Mouse (Mus musculus): ENCODE measurements around the gene Trip11. TPM values are rescaled to one million over a fixed set of nuclear protein-coding genes. Genes with fewer than 3 reads are reported as not detected.

The Trip11 gene
- total RNA-seq, 2 experiments from 2014 or later, result 33.4 to 35.2 TPM

DNA sequence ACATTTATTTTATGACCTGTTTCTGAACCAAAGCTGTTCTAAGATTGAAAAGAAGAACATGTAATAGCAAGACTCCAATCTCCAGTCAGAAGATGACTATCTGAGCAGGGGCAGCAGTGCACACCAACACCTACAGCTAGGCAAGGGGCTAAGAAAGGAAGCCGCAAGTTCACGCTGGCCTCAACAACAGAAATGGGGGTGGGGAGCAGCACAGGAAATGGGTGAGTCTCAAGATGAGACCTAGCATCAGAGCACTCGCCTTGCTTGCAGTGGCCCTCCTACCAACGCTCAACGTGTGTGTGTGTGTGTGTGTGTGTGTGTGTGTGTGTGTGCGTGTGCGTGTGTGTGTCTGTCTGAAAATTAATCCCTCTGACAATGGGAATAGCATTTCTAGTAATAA, 16.0 kb downstream of the Trip11 start:
- DNase-seq, result no peak

DNA sequence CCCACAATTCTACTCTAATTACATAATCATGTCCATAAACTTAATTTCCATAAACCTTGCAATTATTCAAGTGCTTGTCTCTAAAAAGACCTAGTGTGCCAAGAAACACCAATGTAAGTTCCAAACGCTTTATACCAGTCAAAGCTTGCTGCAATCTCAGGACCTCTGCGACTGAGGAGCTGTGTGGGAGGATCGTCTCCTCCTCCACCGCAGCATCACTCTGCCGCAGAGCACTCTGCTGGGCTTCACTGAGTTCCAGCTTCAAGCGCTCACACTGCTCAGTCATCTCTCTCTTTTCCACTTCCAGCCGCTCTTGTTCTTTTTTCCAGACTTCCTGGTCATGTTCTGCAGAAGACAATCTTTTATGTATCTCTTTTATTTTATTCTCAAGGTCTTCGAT, 19.8 kb downstream of the Trip11 start:
- DNase-seq, result peak in 1 of 2 experiments; percentile 19

- no peak for DNase-seq
Measured at GRCm38 (mm10) chr12:101892832-101893231, 20.2 kb downstream of the Trip11 start.

DNA sequence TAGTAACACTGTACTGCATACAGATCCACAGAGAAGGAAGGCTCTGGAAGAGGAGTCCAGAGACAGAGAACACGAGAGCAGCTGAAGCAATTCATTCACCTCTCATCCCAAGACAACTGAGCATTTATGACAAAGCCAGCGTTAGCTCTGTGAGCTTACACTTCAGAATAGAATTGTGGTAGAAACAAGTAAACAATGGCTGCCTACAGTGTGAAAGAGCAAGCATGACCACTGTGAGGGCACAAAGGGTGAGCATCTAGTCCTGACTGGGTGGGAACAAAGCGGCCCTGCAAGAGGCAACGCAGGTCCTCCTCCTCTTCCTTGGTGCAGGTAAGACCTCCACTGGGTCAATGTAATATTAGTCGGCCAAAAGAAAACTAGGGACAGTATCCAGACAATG, 22.0 kb downstream of the Trip11 start:
- DNase-seq, result no peak

GRCm38 (mm10) chr12:101889351-101889750, 23.7 kb downstream of the Trip11 start:
- DNase-seq, result no peak

DNA sequence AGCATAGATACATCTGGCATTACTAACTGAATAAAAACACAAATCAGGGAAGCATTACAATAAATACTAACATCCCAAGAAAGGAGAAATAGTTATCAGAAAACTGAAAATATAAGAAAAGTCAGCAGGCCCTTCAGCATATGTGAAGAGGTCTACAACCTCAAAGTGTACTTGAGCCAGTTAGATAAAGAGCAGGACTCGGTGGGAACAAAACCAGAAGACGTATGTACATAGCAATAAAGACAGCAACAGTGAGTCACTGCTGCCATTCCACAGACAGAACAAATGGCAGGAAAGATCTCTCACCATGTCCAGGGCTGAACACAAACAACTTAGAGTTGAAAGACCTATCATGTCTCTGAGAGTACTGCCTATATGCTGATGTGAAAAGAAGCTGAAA, 24.8 kb downstream of the Trip11 start:
- no peak for DNase-seq

- no peak for DNase-seq
Measured at GRCm38 (mm10) chr12:101884926-101885325, 28.1 kb downstream of the Trip11 start.

DNA sequence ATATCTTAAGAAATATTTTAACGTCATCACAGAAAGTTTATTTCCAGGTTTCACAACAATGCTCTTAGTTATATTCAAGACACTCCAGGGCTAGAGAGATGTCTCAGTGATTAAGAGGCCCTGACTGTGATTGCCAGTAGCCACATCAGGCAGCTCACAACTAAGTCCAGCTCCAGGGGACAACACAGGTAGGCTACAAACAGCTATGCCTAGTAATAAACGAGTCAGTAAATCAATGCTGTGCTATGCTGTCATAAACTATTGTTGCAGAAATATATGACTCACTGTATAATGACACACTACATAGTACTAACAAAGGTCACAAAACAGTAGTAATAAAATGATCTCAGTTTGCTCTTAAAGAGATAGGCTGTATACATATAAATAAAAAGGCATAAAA, 36.7 kb downstream of the Trip11 start:
- no peak for DNase-seq

DNA sequence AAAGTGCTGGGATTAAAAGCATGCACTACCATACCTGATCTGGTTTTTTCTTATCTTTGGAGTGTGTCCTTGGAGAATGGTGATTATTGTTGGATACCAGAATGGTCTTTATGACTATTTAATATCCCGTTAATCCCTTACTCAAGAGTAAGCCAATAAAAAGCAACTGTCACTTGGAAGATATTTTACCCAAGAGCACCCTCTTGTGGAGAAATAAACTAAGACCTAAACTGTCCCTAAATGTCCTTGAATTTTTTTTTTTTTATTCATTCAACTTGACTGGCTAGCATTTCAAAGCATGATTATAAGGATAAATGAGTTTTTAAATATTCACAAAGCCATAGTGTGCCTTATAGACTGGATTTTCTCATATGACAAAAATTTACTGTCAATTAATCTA, 38.0 kb downstream of the Trip11 start:
- DNase-seq, result no peak

GRCm38 (mm10) chr12:101862286-101862964, 50.6 kb downstream of the Trip11 start:
- DNase-seq, result no peak

- no peak for DNase-seq
Measured at GRCm38 (mm10) chr12:101860256-101860655, 52.8 kb downstream of the Trip11 start.

- DNase-seq, result no peak
Measured at GRCm38 (mm10) chr12:101858011-101858410, 55.1 kb downstream of the Trip11 start.

GRCm38 (mm10) chr12:101854336-101854735, 58.7 kb downstream of the Trip11 start:
- no peak for DNase-seq

DNA sequence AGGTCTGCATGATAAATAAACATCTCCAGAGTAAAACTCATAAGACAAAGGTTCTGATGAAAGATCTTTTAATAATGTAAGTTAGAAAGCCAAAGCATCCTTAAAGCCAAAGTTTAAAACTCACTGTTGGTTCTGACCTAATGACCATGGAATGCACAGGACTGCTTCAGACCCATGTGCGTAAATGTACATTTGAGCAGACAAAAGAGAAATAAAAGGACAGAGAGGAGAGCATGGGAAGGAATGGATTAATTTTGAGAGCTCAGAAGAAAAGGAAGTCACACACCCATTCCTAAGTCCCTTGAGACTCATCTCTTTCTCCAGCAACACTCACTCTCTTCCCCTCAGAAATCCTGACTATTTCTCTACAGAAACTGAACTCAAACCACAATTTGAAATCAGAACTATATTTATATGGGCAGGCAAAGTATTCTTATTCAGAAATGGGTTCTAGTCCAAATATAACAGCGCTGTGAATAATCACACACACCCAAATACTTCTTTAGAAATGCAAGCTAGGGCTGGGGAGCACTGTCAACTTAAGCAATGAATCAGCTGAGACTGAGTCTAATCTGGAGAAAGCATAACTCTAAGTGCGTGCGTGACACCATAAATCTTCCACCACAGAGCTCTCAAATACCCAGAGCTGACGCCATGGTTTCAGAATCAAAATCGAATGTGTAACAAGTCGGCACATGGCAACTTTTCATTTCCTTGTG, 61.1 kb downstream of the Trip11 start:
- DNase-seq, result no peak

DNA sequence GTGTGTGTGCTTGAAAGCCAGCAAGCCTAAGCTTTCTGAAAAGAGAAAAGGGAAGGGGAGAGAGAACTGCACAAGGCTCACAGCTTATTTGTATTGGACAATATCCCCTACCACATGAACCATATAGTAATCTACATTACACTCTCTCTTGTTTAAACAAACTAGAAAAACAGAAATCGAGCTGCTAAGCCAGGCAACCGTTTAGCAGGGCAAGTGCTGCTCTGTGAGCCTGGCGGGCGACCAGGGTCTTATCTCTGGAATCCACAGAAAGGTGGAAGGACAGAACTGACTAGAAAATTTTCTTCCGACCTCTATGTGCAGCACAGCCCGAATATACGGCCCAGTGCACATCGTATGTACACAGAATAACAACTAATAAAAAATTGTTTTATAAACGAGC, 61.8 kb downstream of the Trip11 start:
- no peak for DNase-seq

GRCm38 (mm10) chr12:101836546-101837274, 76.4 kb downstream of the Trip11 start:
- no peak for DNase-seq

DNA sequence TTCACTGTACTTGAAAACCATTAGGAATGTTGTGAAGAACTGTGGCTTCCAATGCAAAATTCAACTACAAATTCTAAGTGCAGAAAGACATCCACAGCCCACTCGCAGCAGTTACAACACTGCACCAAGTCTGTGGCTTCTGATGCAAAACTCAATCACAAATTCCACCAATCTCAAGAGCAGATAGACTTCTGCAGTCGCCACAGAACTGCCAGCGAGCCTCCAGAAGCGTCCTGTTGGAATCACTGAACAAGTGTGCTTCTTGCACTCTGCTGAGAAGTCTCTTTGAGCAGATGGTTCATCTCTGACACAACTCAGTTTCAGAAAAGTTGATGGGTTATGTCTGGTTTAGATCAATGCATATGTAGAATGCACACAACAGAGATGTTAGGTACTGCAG, 78.4 kb downstream of the Trip11 start:
- DNase-seq, result no peak

GRCm38 (mm10) chr12:101833776-101834175, 79.3 kb downstream of the Trip11 start:
- DNase-seq, result no peak

DNA sequence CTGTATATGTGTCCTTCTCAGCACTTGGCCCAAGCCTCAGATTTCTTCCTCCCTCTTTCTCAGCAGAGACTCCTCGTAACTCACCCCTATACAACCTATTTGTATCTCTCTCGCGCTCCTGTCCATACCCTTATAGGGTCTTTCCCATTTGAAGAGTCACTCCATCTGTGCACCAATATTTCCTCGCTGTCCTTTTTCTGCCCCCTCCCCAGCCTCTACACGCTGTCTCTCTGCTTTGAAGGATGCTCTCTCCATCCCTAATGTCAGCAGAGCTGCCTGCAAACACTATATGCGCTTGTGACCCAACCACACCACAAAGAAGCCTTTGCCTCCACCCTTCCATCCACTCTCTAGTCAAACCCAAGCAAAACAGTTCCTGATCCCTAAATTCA, 80.0 kb downstream of the Trip11 start:
- DNase-seq, result no peak

- no peak for DNase-seq
Measured at GRCm38 (mm10) chr12:101832179-101833114, 80.6 kb downstream of the Trip11 start.

DNA sequence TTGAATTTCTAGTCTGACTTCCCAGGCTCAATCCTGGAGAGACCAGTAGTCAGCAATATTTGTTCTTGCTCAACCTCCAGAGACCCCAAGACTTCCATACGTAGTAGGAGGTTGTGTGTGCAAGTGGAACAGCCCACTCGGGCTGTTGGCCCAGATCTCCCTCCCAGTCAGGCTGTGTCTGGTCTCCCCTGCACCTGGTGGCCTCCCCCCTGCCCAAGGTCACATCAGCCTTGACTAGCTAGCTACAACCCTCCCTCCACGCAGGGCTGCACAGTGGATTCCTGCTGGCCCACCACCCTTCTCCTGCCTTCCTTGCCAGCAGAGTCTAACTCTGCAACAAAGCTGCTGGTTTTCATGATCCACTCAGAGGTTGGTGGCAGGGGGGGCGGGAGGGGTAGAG, 81.8 kb downstream of the Trip11 start:
- no peak for DNase-seq

- DNase-seq, result no peak
Measured at GRCm38 (mm10) chr12:101823161-101823560, 89.9 kb downstream of the Trip11 start.
